Mouse (Mus musculus): ENCODE data around the gene Pdss2. TPM values are rescaled to one million over a fixed set of nuclear protein-coding genes. Genes with fewer than 3 reads are reported as not detected.
"Not testable (repeated sequence)": the region's sequence is repeated elsewhere in the genome, so short reads cannot be mapped to it uniquely, and the experiment has no call there.

Gene Pdss2
- total RNA-seq, 1 experiment from 2014 or later = 6.2 TPM

DNA sequence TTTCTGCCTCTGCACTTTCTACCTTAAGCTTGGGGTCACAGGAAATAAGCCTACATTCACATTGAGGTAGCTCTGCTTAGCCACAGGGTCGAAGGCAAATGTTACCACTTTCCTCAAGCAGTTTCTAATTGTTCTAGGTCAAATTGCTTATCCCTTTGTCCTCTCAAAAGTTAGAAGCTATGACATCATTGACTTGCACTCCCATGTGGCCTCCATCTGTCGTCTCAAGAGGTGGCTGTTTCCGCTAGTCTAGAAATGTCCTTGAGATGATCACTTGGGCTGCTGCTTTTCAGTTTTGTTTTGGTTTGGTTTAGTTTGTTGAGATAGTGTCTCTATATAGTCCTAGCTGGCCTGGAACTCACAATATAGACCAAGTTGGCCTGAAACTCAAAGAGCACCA lies 13.7 kb downstream of the Pdss2 start:
- no peak for ATAC-seq (replicated peaks; ENCODE audit: insufficient number of reproducible peaks, low FRiP score, low TSS enrichment, poor library complexity, severe bottlenecking)

DNA sequence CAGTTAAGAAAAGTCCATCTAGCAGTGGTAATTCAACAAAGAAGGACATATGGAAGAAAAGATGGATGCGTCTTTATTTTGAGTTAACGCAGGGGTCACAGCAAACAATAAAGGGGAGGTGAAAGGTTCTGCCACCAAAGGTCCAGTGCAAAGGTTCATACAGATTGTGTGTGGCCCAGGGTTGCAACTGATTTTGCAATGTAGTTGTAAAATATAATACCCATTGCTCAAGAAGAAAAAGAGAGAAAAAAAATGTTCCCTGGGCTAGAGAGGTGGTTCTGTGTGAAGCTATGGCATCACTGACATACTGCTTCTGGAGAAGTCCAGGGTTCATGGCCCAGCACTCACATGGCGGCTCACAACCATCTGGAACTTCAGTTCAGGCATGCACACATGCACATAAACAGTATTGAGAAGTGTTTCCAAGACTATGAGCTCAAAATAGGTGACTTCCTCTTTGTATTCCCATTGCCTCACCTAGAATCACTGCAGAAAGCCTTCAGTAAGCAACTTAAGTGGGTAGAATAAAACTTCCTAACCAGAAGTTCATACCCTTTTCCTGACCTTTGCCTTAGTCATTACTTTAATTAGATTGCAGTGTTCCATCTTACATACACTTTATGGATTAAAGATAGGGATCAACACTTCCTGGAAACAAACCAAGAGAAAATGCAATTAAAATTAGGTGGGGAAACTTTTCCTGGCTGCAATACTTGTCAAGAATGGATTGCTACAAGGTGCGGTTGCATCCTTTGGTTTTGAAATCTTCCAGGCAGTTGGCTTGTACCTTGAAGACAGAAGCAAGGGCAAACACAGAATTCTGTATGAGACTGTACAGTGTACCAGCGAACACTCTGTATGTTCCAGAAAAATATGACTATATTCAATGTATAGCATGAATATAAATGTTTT lies 14.7 kb downstream of the Pdss2 start:
- no peak for ATAC-seq (replicated peaks; ENCODE audit: insufficient number of reproducible peaks, low FRiP score, low TSS enrichment, poor library complexity, severe bottlenecking)

DNA sequence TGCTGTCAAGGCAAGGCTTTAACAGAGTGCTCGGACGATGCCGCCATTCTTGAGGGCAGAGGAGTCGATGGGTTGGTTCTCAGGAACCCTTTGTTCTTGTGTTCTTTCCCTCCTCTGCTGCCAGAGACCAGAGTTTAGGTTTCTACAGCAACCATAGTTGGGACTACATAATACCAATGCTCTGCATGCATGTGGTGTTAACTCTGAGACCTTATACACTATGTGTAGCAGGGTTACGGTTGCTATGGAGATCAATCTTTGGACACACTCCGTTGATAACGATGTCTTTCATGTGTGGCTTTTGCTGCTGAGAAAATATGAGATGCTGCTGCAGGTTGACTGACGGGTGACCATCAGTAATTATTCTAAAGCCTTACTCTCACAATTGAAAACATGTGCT lies 20.9 kb downstream of the Pdss2 start:
- ATAC-seq (replicated peaks; ENCODE audit: insufficient number of reproducible peaks, low FRiP score, low TSS enrichment, poor library complexity, severe bottlenecking) = no peak

DNA sequence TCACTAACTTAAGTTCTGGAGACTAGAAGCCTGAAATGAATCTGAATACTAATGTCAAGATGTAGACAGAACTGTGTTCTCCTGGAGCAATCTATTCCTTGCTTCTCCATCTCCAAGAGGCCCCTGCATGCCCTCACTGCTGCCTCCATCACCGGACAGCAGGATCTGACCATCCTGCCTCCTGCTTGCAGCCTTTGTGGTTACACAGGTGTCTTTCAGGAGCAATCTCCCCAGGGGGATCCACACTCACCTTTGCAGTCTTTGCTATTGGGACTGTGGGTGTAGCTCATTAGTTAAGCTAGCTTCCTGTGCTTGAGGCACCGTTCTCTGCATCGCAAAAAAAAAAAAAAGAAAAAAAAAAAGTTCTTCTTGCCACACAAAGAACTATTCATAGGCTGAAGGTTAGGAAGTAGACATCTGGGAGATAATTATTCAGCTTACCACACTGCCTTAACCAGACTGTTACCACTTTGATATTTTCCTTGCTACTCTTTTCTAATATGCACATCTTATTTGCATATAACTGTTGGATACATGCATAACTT lies 23.0 kb downstream of the Pdss2 start:
- no peak for ATAC-seq (replicated peaks; ENCODE audit: insufficient number of reproducible peaks, low FRiP score, low TSS enrichment, poor library complexity, severe bottlenecking)

DNA sequence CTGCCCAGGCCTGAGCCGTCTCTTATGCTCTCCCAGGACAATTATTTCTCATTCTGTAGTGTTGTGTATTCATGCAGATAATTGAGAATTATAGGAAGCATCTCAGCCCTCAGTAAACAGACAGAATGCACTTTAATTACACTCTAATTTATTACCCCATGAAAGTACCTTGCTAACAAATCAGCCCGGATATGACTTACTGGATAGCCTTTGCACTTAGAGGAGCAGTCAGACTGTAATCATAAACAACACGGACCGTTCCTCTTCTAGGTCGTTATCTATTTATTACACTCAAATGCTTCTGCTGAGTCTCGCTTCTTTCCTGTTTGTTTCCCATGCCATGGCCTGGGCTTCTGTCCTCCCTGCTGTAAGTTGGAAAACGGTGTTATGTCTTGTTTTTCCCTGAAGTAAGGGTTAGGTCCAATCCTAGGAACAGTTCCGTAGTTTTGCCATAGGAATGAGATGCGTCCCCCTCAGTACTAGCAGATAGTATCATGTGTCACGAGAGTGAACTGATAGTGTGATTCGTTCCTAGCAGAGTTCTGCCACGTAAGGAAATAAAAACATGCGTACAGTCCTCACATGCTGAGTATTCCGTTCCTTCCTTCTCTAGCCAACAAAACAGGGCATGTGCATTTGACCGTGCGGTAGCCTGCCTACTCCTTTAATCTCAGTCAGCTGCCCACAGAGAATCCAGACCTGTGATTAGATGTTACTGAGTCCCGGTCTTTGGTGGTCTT lies 24.3 kb downstream of the Pdss2 start:
- ATAC-seq (replicated peaks; ENCODE audit: insufficient number of reproducible peaks, low FRiP score, low TSS enrichment, poor library complexity, severe bottlenecking) = no peak

DNA sequence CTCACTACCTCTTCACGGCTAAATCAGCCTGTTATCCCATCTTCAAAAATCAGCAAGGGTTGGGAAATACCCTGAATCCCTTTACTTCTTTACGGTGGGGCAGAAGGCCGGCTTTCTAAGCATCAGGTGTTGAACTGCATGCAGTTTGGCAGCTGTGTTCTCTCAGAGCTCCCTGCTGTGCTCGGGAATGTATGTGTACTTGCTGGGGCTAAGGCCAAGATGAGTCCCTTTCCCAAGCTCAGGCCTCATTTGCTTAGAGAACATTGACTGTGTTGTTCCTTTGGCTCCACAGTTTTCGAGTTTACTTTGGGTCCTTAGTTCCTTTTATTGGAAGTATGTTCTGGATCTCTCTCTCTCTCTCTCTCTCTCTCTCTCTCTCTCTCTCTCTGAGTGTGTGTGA lies 26.7 kb downstream of the Pdss2 start:
- ATAC-seq (replicated peaks; ENCODE audit: insufficient number of reproducible peaks, low FRiP score, low TSS enrichment, poor library complexity, severe bottlenecking) = no peak

DNA sequence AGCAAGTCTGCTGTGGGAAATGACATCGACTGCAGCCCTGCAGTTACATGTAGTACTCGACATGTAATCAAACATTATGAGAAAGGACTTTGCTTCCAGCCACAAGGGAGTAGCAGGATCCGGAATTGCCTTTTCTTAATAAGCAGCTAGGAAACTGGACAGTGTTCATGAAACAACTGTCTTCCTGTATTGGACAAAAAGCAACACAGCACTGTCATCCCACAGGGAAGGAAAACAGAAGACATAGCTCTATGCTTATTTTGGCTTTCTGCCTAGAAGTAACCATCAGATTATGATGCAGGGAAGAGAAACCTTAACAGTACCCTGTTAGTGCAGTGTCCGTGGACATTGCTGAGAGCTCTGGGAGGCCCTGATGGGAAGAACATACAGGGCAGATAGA lies 31.0 kb downstream of the Pdss2 start:
- no peak for ATAC-seq (replicated peaks; ENCODE audit: insufficient number of reproducible peaks, low FRiP score, low TSS enrichment, poor library complexity, severe bottlenecking)

DNA sequence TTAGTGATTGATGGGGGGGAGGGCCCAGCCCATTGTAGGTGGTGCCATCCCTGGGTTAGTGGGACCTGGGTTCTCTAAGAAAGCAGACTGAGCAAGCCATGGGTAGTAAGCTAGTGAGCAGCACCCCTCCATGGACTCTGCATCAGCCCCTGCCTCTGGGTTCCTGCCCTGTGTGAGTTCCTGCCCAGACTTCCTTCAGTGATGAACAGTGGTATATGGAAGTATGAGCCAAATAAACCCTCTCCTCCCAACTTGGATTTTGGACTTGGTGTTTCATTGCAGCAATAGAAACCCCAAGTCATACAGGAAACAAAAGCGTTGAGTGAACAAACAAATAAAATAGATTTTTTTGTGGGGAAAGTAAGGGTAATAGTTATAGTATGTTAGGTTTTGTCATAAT lies 35.7 kb downstream of the Pdss2 start:
- not testable (repeated sequence) for ATAC-seq (replicated peaks; ENCODE audit: insufficient number of reproducible peaks, low FRiP score, low TSS enrichment, poor library complexity, severe bottlenecking)

DNA sequence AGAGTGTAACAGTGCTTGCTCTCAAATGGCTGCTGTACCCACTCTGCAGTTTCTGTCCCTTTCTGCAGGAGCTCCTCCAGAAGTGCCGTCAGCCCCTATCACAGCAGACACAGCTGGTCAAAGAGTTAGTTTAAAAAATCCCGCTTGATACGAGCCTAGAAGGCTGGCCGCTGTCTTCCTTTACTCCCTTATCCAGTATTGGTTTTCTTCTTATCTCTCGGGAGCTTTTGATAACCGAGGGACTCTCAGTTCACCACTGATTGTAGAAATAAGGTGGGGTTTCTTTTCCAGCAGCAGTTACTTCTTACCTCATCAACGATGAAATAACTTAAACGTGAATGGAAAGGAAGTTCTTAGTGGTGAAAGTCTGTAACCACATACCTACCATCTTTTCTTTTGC lies 36.2 kb downstream of the Pdss2 start:
- not testable (repeated sequence) for ATAC-seq (replicated peaks; ENCODE audit: insufficient number of reproducible peaks, low FRiP score, low TSS enrichment, poor library complexity, severe bottlenecking)

DNA sequence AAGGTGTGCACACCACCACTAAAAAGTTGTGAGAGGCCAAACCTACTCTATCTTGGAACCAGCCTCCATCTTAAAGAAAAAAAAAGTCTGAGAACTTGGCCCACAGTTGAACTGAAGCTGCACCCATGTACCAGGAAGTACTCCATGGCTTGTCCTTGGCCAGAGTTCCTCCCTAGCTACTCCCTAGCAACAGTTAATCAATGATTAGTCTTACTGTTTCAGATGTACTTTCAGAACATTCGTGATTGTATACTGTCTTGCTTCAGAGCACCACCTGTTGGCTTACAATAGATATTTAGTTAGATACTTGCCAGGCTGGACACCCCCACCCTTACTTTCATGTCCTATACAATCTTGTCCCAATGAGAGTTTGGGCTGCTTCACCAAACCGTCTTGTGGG lies 50.0 kb downstream of the Pdss2 start:
- no peak for ATAC-seq (replicated peaks; ENCODE audit: insufficient number of reproducible peaks, low FRiP score, low TSS enrichment, poor library complexity, severe bottlenecking)

DNA sequence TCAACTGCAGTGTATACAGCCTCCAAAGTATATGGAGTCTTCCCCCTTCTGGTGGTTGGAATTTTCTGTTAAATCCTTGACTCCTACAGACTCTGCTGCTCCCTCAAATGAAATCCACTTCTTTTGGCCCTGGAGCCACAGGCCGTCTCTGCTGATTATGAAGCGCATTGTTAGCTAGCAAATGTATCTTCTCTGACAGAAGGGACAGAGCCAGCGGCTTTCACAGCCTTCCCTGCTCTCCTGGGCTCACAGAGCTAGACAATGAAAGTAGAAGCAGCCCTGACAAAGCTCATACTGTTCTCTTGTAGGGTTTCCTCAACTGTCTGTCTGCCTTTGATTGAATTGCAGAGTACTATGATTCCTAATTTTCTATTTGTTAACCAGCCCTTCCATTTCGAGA lies 51.1 kb downstream of the Pdss2 start:
- no peak for ATAC-seq (replicated peaks; ENCODE audit: insufficient number of reproducible peaks, low FRiP score, low TSS enrichment, poor library complexity, severe bottlenecking)

DNA sequence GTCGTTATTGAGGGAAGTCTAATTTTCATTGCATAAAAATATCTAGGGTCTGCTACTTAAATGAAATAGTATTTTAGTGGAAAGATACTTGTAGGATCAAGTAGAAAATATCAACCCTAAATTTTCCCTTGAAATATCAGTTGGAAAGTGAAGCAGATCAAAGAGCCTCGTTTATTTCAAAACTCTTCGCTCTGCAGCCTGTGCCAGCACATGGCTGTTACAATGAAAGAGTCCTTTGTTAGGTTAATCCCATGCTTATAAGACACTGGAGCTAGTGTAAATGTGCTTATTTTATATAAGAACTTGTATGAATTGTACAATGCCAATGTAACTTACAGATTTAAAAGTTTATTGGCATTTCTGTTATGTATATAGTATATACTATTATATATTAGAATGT lies 51.8 kb downstream of the Pdss2 start:
- ATAC-seq (replicated peaks; ENCODE audit: insufficient number of reproducible peaks, low FRiP score, low TSS enrichment, poor library complexity, severe bottlenecking) = no peak

DNA sequence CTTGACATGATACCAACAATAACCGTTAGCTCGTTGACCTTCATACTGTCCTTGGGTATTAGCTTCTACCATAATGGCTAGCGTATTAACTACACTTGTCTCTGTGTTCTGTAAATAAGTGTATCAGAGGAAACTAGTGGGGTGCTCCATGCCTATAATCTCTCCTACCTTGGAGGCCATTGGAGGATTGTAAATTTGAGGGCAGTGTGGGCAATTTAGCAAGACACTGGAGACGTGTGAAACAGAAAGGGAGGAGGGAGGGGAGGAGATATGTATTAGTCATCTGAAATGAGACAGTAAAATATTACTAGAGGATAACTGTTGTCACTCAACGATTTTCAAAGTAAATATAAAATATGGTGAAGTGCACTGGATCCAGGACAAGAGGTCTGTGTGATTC lies 54.2 kb downstream of the Pdss2 start:
- ATAC-seq (replicated peaks; ENCODE audit: insufficient number of reproducible peaks, low FRiP score, low TSS enrichment, poor library complexity, severe bottlenecking) = no peak

DNA sequence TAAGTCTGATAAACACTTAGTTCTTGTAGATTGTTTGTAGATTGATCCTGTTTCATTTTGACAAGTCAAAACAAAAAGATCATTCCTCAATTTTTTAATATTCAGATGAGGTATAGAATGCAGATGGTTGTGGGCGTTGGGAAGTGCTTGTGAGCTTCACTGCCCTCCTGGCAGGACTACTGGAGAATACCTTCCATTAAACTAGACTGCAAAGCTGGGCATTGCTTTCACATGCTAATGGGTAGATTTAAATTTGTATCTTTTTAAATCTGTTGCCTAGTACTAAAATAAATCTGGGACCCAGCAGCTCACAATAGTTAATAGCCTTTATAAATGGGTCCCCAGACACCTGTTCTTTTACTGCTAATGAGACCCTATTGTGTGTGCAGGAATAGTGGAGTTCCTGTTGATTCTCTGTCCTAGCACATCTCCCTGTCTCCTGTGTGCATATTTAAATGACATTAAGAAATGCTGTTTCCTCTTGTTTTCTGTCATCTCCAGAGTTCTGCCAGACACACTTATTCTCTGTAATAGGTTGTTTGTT lies 54.9 kb downstream of the Pdss2 start:
- ATAC-seq (replicated peaks; ENCODE audit: insufficient number of reproducible peaks, low FRiP score, low TSS enrichment, poor library complexity, severe bottlenecking) = no peak

DNA sequence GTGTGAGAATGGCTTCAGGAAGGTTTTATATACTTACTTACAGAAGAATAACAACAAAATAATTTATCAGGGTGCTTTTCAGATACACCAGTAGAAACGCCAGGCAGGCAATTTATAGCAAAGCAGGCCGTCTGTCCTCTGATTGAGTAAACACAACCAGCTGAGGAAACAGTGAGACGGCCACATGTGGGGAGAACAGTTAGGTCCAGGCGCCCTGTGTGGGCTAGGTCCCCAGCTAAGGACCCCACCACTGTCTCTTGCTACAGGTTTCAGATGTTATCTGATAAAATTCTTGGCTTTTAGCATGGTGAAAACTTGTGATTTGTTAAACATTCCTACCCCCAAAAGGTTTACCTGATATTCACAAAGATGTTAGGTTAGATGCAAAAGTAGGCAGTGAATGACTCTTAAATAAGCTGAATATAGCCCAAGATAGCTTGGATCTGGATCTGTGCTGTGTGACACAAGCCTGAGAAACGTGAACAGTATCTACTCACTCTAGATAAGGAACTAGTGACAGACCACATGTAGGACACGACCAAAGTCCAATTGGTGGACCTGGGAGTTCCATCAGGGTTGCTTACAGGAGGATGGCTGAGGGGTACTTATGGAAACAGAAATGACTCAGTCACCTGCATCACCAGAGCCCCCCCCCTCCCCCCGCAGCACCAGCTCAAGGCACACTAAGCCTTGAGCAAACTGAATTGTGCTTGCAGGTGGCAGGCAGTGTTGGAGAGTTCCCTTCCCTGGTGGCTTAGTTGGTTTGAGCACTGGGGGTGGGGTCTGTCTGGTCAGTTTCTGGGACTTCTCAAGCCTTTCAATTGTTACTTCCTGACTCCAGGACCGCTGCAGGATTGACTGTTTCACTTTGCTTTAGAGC lies 56.2 kb downstream of the Pdss2 start:
- no peak for ATAC-seq (replicated peaks; ENCODE audit: insufficient number of reproducible peaks, low FRiP score, low TSS enrichment, poor library complexity, severe bottlenecking)

DNA sequence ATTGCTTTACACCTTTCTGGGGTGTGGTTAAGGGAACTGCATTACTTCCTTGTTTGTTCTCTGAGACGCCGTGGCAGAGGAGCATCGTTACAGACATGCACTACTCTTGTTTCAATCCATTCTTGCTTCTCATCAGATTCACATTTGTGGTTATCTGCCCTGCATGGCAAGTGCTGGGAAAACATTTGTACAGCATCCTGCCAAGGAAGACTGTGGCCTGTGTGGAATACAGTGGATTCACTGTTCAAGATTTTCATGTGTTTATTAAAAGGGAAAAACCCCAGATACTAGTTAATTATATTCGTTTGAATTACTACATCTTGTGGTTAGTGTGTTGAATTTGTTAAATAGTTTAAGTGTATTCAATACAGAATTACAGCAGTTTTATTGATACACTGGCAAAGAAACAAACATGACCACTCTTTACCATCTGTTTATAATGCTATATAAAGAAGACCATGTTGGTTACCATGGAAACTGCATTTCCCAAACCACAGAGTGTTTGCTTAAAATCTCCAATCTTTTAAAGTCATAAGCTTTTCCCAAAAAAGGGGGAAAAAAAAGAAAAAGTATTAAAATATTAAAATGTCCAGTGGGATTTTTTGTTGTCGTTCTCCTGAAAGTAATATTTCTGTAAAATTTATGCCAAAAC lies 58.5 kb downstream of the Pdss2 start:
- ATAC-seq (replicated peaks; ENCODE audit: insufficient number of reproducible peaks, low FRiP score, low TSS enrichment, poor library complexity, severe bottlenecking) = no peak

DNA sequence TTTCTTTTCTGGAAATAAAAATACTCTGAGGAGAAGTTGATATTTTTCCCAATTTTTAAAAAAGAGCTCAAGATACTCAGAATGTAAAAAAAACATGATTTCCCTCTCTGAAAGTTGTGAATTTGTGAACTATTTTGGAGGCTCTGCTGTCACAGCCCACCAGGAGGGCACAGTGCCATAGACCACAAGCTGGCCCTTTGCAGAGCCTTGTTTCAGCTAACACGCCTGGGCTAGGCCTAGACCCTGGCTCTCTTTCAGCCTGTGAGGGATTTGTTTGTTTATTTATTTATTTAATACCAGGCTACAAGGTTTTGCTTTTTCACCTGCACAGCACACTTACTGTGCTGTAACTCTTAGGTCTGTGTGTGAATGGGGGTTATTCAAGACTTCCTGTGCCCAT lies 64.3 kb downstream of the Pdss2 start:
- ATAC-seq (replicated peaks; ENCODE audit: insufficient number of reproducible peaks, low FRiP score, low TSS enrichment, poor library complexity, severe bottlenecking) = no peak

DNA sequence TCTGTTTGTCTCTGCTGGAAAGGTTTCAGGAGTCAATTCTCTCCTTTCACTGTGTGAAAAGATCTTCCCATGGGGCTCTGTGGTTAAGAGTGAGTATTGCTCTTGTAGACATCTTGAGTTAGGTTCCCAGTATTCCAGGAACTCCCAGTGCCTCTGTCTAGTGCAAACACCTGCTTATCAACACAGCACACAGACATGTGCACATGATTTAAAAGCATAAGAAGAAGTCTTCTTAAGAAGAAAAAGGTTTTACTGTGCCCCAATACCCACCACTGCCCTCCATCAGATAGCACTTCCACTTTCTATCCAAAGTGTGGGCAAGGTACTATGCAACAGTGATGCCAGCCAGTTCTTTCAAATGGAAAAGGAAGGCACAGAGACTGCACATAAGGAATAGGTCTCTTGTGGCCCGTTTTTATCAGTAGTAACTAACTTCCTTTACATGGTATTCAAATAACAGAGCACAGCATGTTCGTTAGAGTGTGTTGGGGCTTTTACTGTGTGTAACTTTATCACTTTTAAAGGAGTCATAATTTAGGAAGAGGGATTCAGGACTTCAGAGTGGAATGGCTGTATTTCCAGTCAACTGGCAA lies 69.4 kb downstream of the Pdss2 start:
- no peak for ATAC-seq (replicated peaks; ENCODE audit: insufficient number of reproducible peaks, low FRiP score, low TSS enrichment, poor library complexity, severe bottlenecking)

All from monocyte, adult 5-6 weeks (primary cell).